Mouse (Mus musculus) megakaryocyte, embryonic 14.5 days (primary cell): Measurements from ENCODE around the gene Cnot8.

Source experiments
- FLI1 ChIP-seq: IDR thresholded peaks from 2 replicates; pipeline ENCODE4 v1.6.1; 2012; ENCODE audit warnings: low read length, inconsistent platforms, mixed read lengths
- GATA1 ChIP-seq: IDR thresholded peaks from 3 replicates; pipeline ENCODE4 v1.6.1; 2012; ENCODE audit warnings: mixed read lengths, low read length, inconsistent platforms, borderline replicate concordance

- no peak for TF ChIP-seq GATA1
- TF ChIP-seq FLI1, result no peak
Measured at GRCm38 (mm10) chr11:58057455-58057854, 46.5 kb upstream of the Cnot8 start.
